Mouse (Mus musculus) midbrain, embryonic 16.5 days (tissue): Measurements from ENCODE around the gene Pknox1. TPM values are rescaled to one million over a fixed set of nuclear protein-coding genes. Genes with fewer than 3 reads are reported as not detected.

Experiments used
- ATAC-seq: fragments of 200-750 bp; cut with Nextera tagmentation; 2 replicates; pipeline ENCODE4 v1.8.0; 2017; ENCODE audit warnings: moderate TSS enrichment
- H3K27ac ChIP-seq: fragments of 300-500 bp; sonication (generic); 2 replicates; pipeline ENCODE4 v1.5.1; 2014; ENCODE audit warnings: mild to moderate bottlenecking, low read length, mixed read lengths
- H3K27me3 ChIP-seq: fragments of 300-500 bp; sonication (generic); 2 replicates; pipeline ENCODE4 v1.6.1; 2014; ENCODE audit warnings: low read depth, low read length, mixed read lengths; ENCODE audit not compliant: control insufficient read depth, insufficient read depth
- H3K36me3 ChIP-seq: fragments of 300-500 bp; sonication (generic); 2 replicates; pipeline ENCODE4 v1.6.1; 2014; ENCODE audit warnings: mild to moderate bottlenecking, low read length, moderate library complexity, mixed read lengths; ENCODE audit not compliant: control insufficient read depth, insufficient read depth
- H3K4me1 ChIP-seq: fragments of 300-500 bp; sonication (generic); 2 replicates; pipeline ENCODE4 v1.6.1; 2014; ENCODE audit warnings: mild to moderate bottlenecking, low read length, mixed read lengths; ENCODE audit not compliant: control insufficient read depth, insufficient read depth
- H3K4me2 ChIP-seq: fragments of 300-500 bp; sonication (generic); 2 replicates; pipeline ENCODE4 v1.6.1; 2014; ENCODE audit warnings: mild to moderate bottlenecking, low read length, mixed read lengths
- H3K4me3 ChIP-seq: fragments of 300-500 bp; sonication (generic); 2 replicates; pipeline ENCODE4 v1.5.1; 2014; ENCODE audit warnings: low read depth, mild to moderate bottlenecking, low read length, moderate library complexity, mixed read lengths
- H3K9ac ChIP-seq: fragments of 300-500 bp; sonication (generic); 2 replicates; pipeline ENCODE4 v1.6.1; 2014; ENCODE audit warnings: low read depth, low read length, mixed read lengths
- H3K9me3 ChIP-seq: fragments of 300-500 bp; sonication (generic); replicated peaks from 2 replicates; pipeline ENCODE4 v1.6.1; 2014; ENCODE audit warnings: mild to moderate bottlenecking, low read length, mixed read lengths; ENCODE audit not compliant: control insufficient read depth, poor library complexity, severe bottlenecking
- WGBS: fragments of 180-500 bp; shearing (Covaris S2); extraction: QIAGEN DNeasy Blood & Tissue Kit; methylation state at CpG from one replicate; pipeline ENCODE4 v1.1.7; 2014; 5-methylcytosine and 5-hydroxymethylcytosine counted together
- polyA plus RNA-seq: library from polyadenylated mRNA; unstranded; fragments of >200 nt; fragmentation: Nextera tagmentation; extraction: Ambion mirVana; gene quantifications from 2 replicates; pipeline ENCODE4 v1.2.1, GENCODE M21; 2015

The Pknox1 gene
- polyA plus RNA-seq, 1 experiment from 2014 or later: 18.8 TPM

- ATAC-seq: no peak
- Histone ChIP-seq H3K27ac (no peak overlapping the region), H3K9ac (no peak overlapping the region), H3K9me3 (peaks cover 10% of the 10 kb centered on the region; the same call in 1 of the 2 replicates), H3K4me1 (no peaks in the 10 kb centered on the region), H3K36me3 (no peaks in the 10 kb centered on the region), H3K4me3 (no peak overlapping the region), H3K4me2 (no peak overlapping the region), H3K27me3 (peaks cover 6% of the 10 kb centered on the region)
- WGBS: 88% methylated on average over 10 of the region's 10 CpGs
Observed at GRCm38 (mm10) chr17:31631081-31631800, 66.7 kb downstream of the Pknox1 start.

GRCm38 (mm10) chr17:31633007-31633406, 68.5 kb downstream of the Pknox1 start:
- peaks cover 9% of the 10 kb centered on the region for H3K27me3 ChIP-seq
- ATAC-seq: no peak
- WGBS: 79% methylated on average over 6 of the region's 6 CpGs
- no peaks in the 10 kb centered on the region for H3K36me3 ChIP-seq
- H3K27ac ChIP-seq: no peak overlapping the region
- H3K9me3 ChIP-seq: peaks cover 2% of the 10 kb centered on the region; the same call in 1 of the 2 replicates
- peaks cover 9% of the 10 kb centered on the region; the same call in 1 of the 2 replicates for H3K4me1 ChIP-seq
- H3K4me2 ChIP-seq: no peak overlapping the region
- H3K4me3 ChIP-seq: no peak overlapping the region
- H3K9ac ChIP-seq: no peak overlapping the region

DNA sequence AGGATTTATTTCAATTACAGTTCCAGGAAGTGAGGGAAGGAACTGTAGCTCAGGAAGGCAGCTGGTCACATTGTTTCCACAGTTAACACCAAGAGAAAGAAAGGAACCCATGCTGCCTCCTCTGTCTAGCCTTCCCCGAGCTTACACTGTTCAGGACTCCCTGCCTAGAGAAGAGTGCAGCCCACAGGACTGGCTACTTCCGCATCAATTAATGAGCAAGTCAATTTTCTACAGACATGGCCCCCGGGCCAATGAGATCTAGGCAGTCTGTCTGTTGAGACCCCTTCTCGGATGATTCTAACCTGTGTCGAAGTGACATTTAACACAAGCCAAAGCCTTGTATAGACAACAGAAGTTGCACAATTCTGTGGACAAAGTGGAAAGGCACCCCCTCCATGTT, 70.4 kb downstream of the Pknox1 start:
- Histone ChIP-seq H3K9ac (no peak overlapping the region), H3K27ac (no peak overlapping the region), H3K4me1 (peaks cover 9% of the 10 kb centered on the region; the same call in 1 of the 2 replicates), H3K4me2 (no peak overlapping the region), H3K9me3 (no peaks in the 10 kb centered on the region), H3K4me3 (no peak overlapping the region), H3K36me3 (no peaks in the 10 kb centered on the region), H3K27me3 (peaks cover 9% of the 10 kb centered on the region)
- WGBS: 70% methylated on average over 5 of the region's 5 CpGs
- no peak for ATAC-seq

DNA sequence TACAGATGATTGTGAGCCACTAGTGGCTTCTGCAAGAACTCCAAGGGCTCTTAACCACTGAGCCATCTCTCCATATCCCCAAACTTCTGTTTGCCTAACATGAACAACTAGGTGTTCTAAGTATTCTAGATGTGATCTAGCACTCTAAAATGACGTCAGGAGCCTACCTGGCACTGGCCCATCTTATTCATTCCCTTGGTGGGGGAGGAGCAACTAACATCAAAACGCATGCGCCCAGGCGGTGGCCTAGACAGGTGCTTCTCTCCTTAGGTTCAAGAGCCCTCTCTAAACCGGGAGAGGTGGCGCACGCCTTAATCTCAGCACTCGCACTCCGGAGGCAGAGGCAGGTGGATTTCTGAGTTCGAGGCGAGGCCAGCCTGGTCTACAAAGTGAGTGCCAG, 71.2 kb downstream of the Pknox1 start:
- 63% methylated on average over 11 of the region's 11 CpGs for WGBS
- Histone ChIP-seq H3K9me3 (no peaks in the 10 kb centered on the region), H3K4me2 (no peak overlapping the region), H3K36me3 (no peaks in the 10 kb centered on the region), H3K27ac (no peak overlapping the region), H3K9ac (no peak overlapping the region), H3K4me3 (no peak overlapping the region), H3K4me1 (peaks cover 9% of the 10 kb centered on the region; the same call in 1 of the 2 replicates), H3K27me3 (peaks cover 9% of the 10 kb centered on the region)
- no peak for ATAC-seq

- Histone ChIP-seq H3K4me2 (peak overlapping the region; percentile 98), H3K9ac (peak overlapping the region; percentile 60), H3K27ac (no peak overlapping the region), H3K9me3 (no peaks in the 10 kb centered on the region), H3K4me3 (peak overlapping the region; percentile 47), H3K27me3 (peaks cover 9% of the 10 kb centered on the region), H3K36me3 (no peaks in the 10 kb centered on the region), H3K4me1 (peaks cover 9% of the 10 kb centered on the region; the same call in 1 of the 2 replicates)
- WGBS: 5% methylated on average over 44 of the region's 45 CpGs
- ATAC-seq: peak; percentile 47; the same call in 1 of the 2 replicates
Observed at GRCm38 (mm10) chr17:31636277-31636941, 71.9 kb downstream of the Pknox1 start.

GRCm38 (mm10) chr17:31636942-31637811, 72.6 kb downstream of the Pknox1 start, which contains the start of gene Cbs:
Gene Cbs (minus strand): TSS chr17:31637238.
- peak within 1 kb of the TSS; percentile 60 for H3K9ac ChIP-seq
- 2% methylated on average over 60 of the region's 61 CpGs for WGBS
- ATAC-seq: peak; percentile 87

DNA sequence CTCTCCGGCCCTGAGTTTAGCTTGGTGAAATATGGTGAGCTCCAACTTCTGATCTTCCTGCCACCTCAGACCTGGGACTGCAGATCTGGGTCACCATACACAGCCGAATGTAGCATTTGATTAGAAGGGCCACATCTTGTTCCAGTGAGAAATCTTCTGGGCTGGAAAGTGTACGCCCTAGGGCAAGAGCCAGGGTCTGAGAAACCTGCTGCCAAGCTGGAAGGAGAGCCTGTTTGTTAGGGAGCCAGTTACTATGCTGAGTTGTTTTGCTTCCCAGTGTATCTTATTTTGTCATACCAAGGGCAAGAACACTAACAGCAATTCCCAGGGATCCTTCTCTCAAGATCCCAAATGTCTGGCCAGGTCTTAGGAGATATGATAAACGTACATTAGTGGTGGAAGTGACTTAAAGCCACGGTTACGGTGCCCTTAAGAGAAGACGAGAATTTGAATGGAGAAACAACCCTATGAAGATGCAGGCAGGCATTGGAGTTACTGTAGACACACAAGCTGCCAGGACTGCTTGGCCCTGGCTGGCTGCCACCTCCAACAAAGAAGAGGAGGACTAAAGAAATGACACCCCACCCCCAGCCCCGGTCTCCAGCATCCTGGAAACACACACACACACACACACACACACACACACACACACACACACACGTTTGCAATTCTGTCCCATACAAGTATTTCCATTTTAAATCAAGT, 73.5 kb downstream of the Pknox1 start:
- WGBS: 54% methylated on average over 9 of the region's 9 CpGs

More at GRCm38 (mm10) chr17:31636942-31637811, 72.6 kb downstream of the Pknox1 start, which contains the start of gene Cbs:
- Histone ChIP-seq H3K27me3 (peaks cover 9% of the 10 kb centered on the region), H3K4me2 (peak within 1 kb of the TSS; percentile 98), H3K27ac (peak within 1 kb of the TSS; percentile 8), H3K4me3 (peak within 1 kb of the TSS; percentile 47), H3K4me1 (peaks cover 9% of the 10 kb centered on the region; the same call in 1 of the 2 replicates), H3K9me3 (no peaks in the 10 kb centered on the region), H3K36me3 (no peaks in the 10 kb centered on the region)

DNA sequence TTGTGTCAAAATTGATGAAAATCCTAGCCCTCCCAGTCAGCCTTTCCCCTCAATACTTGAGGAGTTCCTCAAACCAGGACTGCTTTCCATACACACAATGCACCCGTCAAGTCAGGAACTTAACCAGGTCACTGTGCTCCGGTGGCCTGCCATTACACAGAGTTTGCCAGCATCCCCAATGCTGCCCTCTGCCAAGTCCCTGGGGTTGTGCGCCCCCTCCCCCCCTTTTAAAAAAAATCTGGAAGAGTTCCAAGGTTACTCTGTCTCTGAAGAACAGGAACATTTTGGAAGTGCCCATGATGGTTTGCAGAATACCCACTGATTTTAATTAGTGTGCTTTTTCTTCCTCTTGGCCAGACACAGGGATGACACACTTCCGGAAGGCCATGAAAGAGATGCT, 75.1 kb downstream of the Pknox1 start:
- H3K4me2 ChIP-seq: no peak overlapping the region
- no peaks in the 10 kb centered on the region for H3K9me3 ChIP-seq
- peaks cover 9% of the 10 kb centered on the region for H3K27me3 ChIP-seq
- 53% methylated on average over 4 of the region's 4 CpGs for WGBS
- no peaks in the 10 kb centered on the region for H3K36me3 ChIP-seq
- H3K4me3 ChIP-seq: no peak overlapping the region
- no peak overlapping the region for H3K9ac ChIP-seq
- H3K27ac ChIP-seq: no peak overlapping the region
- no peak for ATAC-seq
- H3K4me1 ChIP-seq: peaks cover 9% of the 10 kb centered on the region; the same call in 1 of the 2 replicates

More for the DNA sequence above, 73.5 kb downstream of the Pknox1 start:
- no peak for ATAC-seq
- Histone ChIP-seq H3K4me2 (no peak overlapping the region), H3K4me1 (peaks cover 9% of the 10 kb centered on the region; the same call in 1 of the 2 replicates), H3K4me3 (no peak overlapping the region), H3K27me3 (peaks cover 9% of the 10 kb centered on the region), H3K36me3 (no peaks in the 10 kb centered on the region), H3K9ac (no peak overlapping the region), H3K9me3 (no peaks in the 10 kb centered on the region), H3K27ac (peak overlapping the region; percentile 8)
